Mouse (Mus musculus) lung, adult 2 months (tissue): ENCODE data around the gene Vps16.

Experiments
- CTCF ChIP-seq: fragments of 200-500 bp; IDR thresholded peaks from 2 replicates; pipeline ENCODE4 v1.5.1; 2011; ENCODE audit warnings: mild to moderate bottlenecking, low read length, control low read depth; ENCODE audit not compliant: insufficient read depth
- POLR2A ChIP-seq: fragments of 200-500 bp; IDR thresholded peaks from 2 replicates; pipeline ENCODE4 v1.6.1; 2011; ENCODE audit warnings: low read depth, mild to moderate bottlenecking, control low read depth, low read length, borderline replicate concordance; ENCODE audit errors: extremely low read depth

GRCm38 (mm10) chr2:130398091-130398490 is 26.0 kb upstream of the Vps16 start:
- TF ChIP-seq CTCF: no peak
- no peak for TF ChIP-seq POLR2A
